ENCODE assay signal across 23 mouse cellular contexts in genomic region chr17:88898705-88899668, GRCm38 (mm10).
DNase-seq lines count a peak whose midpoint lies in the region; ATAC-seq and TF ChIP-seq lines count a peak whose summit lies in the region.
"Had no signal": no experiment of that assay in that cellular context is flagged by ENCODE, and none has a peak within 500 bp of the region (broad histone marks: within the 10 kb centered on the region; RNA-seq: fewer than 3 reads in every experiment).

No protein-coding gene starts in this region.

- H3K27ac ChIP-seq in midbrain, embryonic 10.5 days (replicated peaks) = 0 out of 2 replicates have a peak overlapping the region, but pooled peaks have one; percentile 55
- no peak overlapping the region for H3K27ac ChIP-seq in midbrain, postnatal 0 days (ENCODE audit: low read depth, low read length)
- 0 out of 2 replicates have a peak overlapping the region, but pooled peaks have one; percentile 18 for H3K27ac ChIP-seq in neural tube, embryonic 14.5 days (ENCODE audit: low read depth, low read length)
- H3K27ac ChIP-seq: embryonic facial prominence, embryonic 15.5 days; gastrocnemius, adult 2 months; heart, embryonic 15.5 days; hindbrain, embryonic 14.5 days; layer of hippocampus, adult 2 months; limb, embryonic 13.5 days; liver, embryonic 12.5 days; midbrain, embryonic 13.5 days had no signal

- no peaks in the 10 kb centered on the region for H3K27me3 ChIP-seq in midbrain, embryonic 10.5 days (ENCODE audit: low read depth, poor library complexity, severe bottlenecking)
- no peaks in the 10 kb centered on the region for H3K27me3 ChIP-seq in midbrain, postnatal 0 days (ENCODE audit: insufficient read depth, low read length)
- no peaks in the 10 kb centered on the region for H3K27me3 ChIP-seq in neural tube, embryonic 14.5 days (ENCODE audit: control insufficient read depth, insufficient read depth, low read length)
- H3K27me3 ChIP-seq: embryonic facial prominence, embryonic 15.5 days; heart, embryonic 15.5 days; limb, embryonic 13.5 days; liver, embryonic 12.5 days; midbrain, embryonic 13.5 days had no signal

- H3K36me3 ChIP-seq in midbrain, embryonic 10.5 days = no peaks in the 10 kb centered on the region
- H3K36me3 ChIP-seq in midbrain, postnatal 0 days (ENCODE audit: insufficient read depth, low read length) = no peaks in the 10 kb centered on the region
- H3K36me3 ChIP-seq in neural tube, embryonic 14.5 days (ENCODE audit: control insufficient read depth, insufficient read depth, low read length) = no peaks in the 10 kb centered on the region
- H3K36me3 ChIP-seq: embryonic facial prominence, embryonic 15.5 days; heart, embryonic 15.5 days; limb, embryonic 13.5 days; liver, embryonic 12.5 days; midbrain, embryonic 13.5 days had no signal

- H3K4me1 ChIP-seq in midbrain, embryonic 10.5 days = peaks cover 8% of the 10 kb centered on the region
- no peaks in the 10 kb centered on the region for H3K4me1 ChIP-seq in midbrain, postnatal 0 days (ENCODE audit: insufficient read depth, low read length)
- H3K4me1 ChIP-seq in neural tube, embryonic 14.5 days (ENCODE audit: control insufficient read depth, insufficient read depth, low read length) = peaks cover 8% of the 10 kb centered on the region; the same call in 1 of the 2 replicates
- H3K4me1 ChIP-seq: embryonic facial prominence, embryonic 15.5 days; heart, embryonic 15.5 days; liver, embryonic 12.5 days; midbrain, embryonic 13.5 days had no signal

- no peak overlapping the region for H3K4me2 ChIP-seq in midbrain, postnatal 0 days (ENCODE audit: low read depth, low read length, poor library complexity, severe bottlenecking)
- no peak overlapping the region for H3K4me2 ChIP-seq in neural tube, embryonic 14.5 days (ENCODE audit: low read depth, low read length)
- H3K4me2 ChIP-seq: embryonic facial prominence, embryonic 15.5 days; heart, embryonic 15.5 days; hindbrain, embryonic 14.5 days; limb, embryonic 13.5 days; liver, embryonic 12.5 days; midbrain, embryonic 13.5 days had no signal

- TF ChIP-seq CTCF in midbrain, postnatal 0 days (IDR thresholded peaks at IDR 0.05) = no peak

- H3K4me3 ChIP-seq in midbrain, embryonic 10.5 days = no peak overlapping the region
- H3K4me3 ChIP-seq in midbrain, postnatal 0 days (ENCODE audit: low read depth, low read length) = no peak overlapping the region
- H3K4me3 ChIP-seq in neural tube, embryonic 14.5 days (ENCODE audit: low read depth, low read length) = no peak overlapping the region
- H3K4me3 ChIP-seq: embryonic facial prominence, embryonic 15.5 days; gastrocnemius, adult 2 months; heart, embryonic 15.5 days; layer of hippocampus, adult 2 months; limb, embryonic 13.5 days; liver, embryonic 12.5 days; midbrain, embryonic 13.5 days had no signal

- no peak for DNase-seq in cerebellum, adult 8-10 months
- peak; percentile 13 for DNase-seq in embryo, embryonic 11 days
- DNase-seq in embryo, embryonic 10.5 days (ENCODE audit: low spot score) = no peak
- DNase-seq in midbrain, embryonic 10.5 days (ENCODE audit: low spot score) = no peak
- no peak for DNase-seq in midbrain, postnatal 0 days (ENCODE audit: low spot score)
- DNase-seq in left cerebral cortex, postnatal 10 days (ENCODE audit: extremely low spot score in 1 of 2, low spot score in 2 of 2) = no peak
- DNase-seq: adrenal gland, postnatal 14 days; gastrocnemius, adult 2 months; heart, postnatal 4 days; kidney, adult 2 months; lung, adult 18-20 months; lung, postnatal 10 days had no signal

- H3K9me3 ChIP-seq in midbrain, embryonic 10.5 days (replicated peaks) = no peaks in the 10 kb centered on the region
- no peaks in the 10 kb centered on the region for H3K9me3 ChIP-seq in midbrain, postnatal 0 days (ENCODE audit: low read length)
- H3K9me3 ChIP-seq in neural tube, embryonic 14.5 days (ENCODE audit: control insufficient read depth, low read length) = no peaks in the 10 kb centered on the region
- H3K9me3 ChIP-seq: embryonic facial prominence, embryonic 15.5 days; heart, embryonic 15.5 days; limb, embryonic 13.5 days; liver, embryonic 12.5 days; midbrain, embryonic 13.5 days had no signal

- intact Hi-C loops in left cerebral cortex, postnatal 10 days (cut with DNase I) = no loop called here

- WGBS in midbrain, embryonic 10.5 days = 76% methylated on average over 11 of the region's 11 CpGs
- 59% methylated on average over 11 of the region's 11 CpGs for WGBS in midbrain, postnatal 0 days
- 28% methylated on average over 11 of the region's 11 CpGs for WGBS in neural tube, embryonic 14.5 days

- H3K9ac ChIP-seq in midbrain, postnatal 0 days (replicated peaks; ENCODE audit: low read length, poor library complexity, severe bottlenecking) = no peak overlapping the region
- no peak overlapping the region for H3K9ac ChIP-seq in neural tube, embryonic 14.5 days (replicated peaks; ENCODE audit: low read depth, low read length)
- H3K9ac ChIP-seq: embryonic facial prominence, embryonic 15.5 days; heart, embryonic 15.5 days; hindbrain, embryonic 14.5 days; limb, embryonic 13.5 days; liver, embryonic 12.5 days; midbrain, embryonic 13.5 days had no signal

- ATAC-seq in cerebellum, adult (ENCODE audit: insufficient number of reproducible peaks, low FRiP score, low TSS enrichment) = peak; percentile 72; the same call in 1 of the 2 replicates
- no peak for ATAC-seq in midbrain, postnatal 0 days (ENCODE audit: low FRiP score)
- peak; percentile 69 for ATAC-seq in neural tube, embryonic 14.5 days (ENCODE audit: low read depth)
- ATAC-seq: forebrain, embryonic 14.5 days; inflammation-experienced regulatory T-cells, adult 6 months; liver, embryonic 12.5 days; midbrain, embryonic 13.5 days had no signal
